Mouse (Mus musculus): ENCODE data around the gene Rps2. TPM values are rescaled to one million over a fixed set of nuclear protein-coding genes. Genes with fewer than 3 reads are reported as not detected.

The Rps2 gene
- polyA plus RNA-seq, 1 experiment from 2014 or later: 1,454 TPM

- H3K9ac ChIP-seq: no peak overlapping the region
- no peaks in the 10 kb centered on the region for H3K36me3 ChIP-seq
- H3K4me3 ChIP-seq: no peak overlapping the region
- no peaks in the 10 kb centered on the region for H3K9me3 ChIP-seq (replicated peaks)
- no peaks in the 10 kb centered on the region; the same call in 1 of the 2 replicates for H3K4me1 ChIP-seq
- H3K27me3 ChIP-seq (replicated peaks): peaks cover 88% of the 10 kb centered on the region
- 41% methylated on average over 5 of the region's 5 CpGs for WGBS (ENCODE audit: insufficient replicate concordance)
- ATAC-seq: no peak
- no peak overlapping the region for H3K4me2 ChIP-seq
- no peak overlapping the region for H3K27ac ChIP-seq
These were observed 43.2 kb downstream of the Rps2 start for GRCm38 (mm10) chr17:24761121-24761520.

GRCm38 (mm10) chr17:24765016-24765905, 47.3 kb downstream of the Rps2 start:
- no peak for ATAC-seq
- no peaks in the 10 kb centered on the region; the same call in 1 of the 2 replicates for H3K4me1 ChIP-seq
- no peaks in the 10 kb centered on the region for H3K36me3 ChIP-seq
- H3K9ac ChIP-seq: no peak overlapping the region
- H3K9me3 ChIP-seq (replicated peaks): no peaks in the 10 kb centered on the region
- H3K27me3 ChIP-seq (replicated peaks): peaks cover 89% of the 10 kb centered on the region
- WGBS (ENCODE audit: insufficient replicate concordance): 33% methylated on average over 22 of the region's 22 CpGs
- no peak overlapping the region for H3K27ac ChIP-seq
- no peak overlapping the region for H3K4me3 ChIP-seq
- H3K4me2 ChIP-seq: no peak overlapping the region

GRCm38 (mm10) chr17:24766266-24766875, 48.5 kb downstream of the Rps2 start:
- H3K4me2 ChIP-seq: no peak overlapping the region
- WGBS (ENCODE audit: insufficient replicate concordance): 27% methylated on average over 12 of the region's 12 CpGs
- H3K27me3 ChIP-seq (replicated peaks): peaks cover 79% of the 10 kb centered on the region
- H3K4me3 ChIP-seq: no peak overlapping the region
- H3K27ac ChIP-seq: no peak overlapping the region
- no peak for ATAC-seq
- no peaks in the 10 kb centered on the region for H3K36me3 ChIP-seq
- H3K9me3 ChIP-seq (replicated peaks): no peaks in the 10 kb centered on the region
- no peak overlapping the region for H3K9ac ChIP-seq
- H3K4me1 ChIP-seq: no peaks in the 10 kb centered on the region; the same call in 1 of the 2 replicates

- WGBS (ENCODE audit: insufficient replicate concordance): 27% methylated on average over 3 of the region's 3 CpGs
- no peak for ATAC-seq
These were observed 51.2 kb downstream of the Rps2 start for GRCm38 (mm10) chr17:24769146-24769545.

More at GRCm38 (mm10) chr17:24769146-24769545, 51.2 kb downstream of the Rps2 start:
- H3K27me3 ChIP-seq (replicated peaks): peaks cover 66% of the 10 kb centered on the region
- H3K4me2 ChIP-seq: no peak overlapping the region
- H3K4me1 ChIP-seq: no peaks in the 10 kb centered on the region; the same call in 1 of the 2 replicates
- no peak overlapping the region for H3K4me3 ChIP-seq
- H3K9me3 ChIP-seq (replicated peaks): no peaks in the 10 kb centered on the region
- H3K9ac ChIP-seq: no peak overlapping the region
- H3K27ac ChIP-seq: no peak overlapping the region
- H3K36me3 ChIP-seq: no peaks in the 10 kb centered on the region

Other genes with a start within 250 kb of the Rps2 start
- 19.2 and 20.7 TPM in 2 replicates for gene E4f1, start 247.8 kb upstream of the Rps2 start, polyA plus RNA-seq (2016; fragmentation: Nextera tagmentation; extraction: Ambion mirVana)
- gene Pgp, start 247.7 kb upstream of the Rps2 start, polyA plus RNA-seq (2016; fragmentation: Nextera tagmentation; extraction: Ambion mirVana): 99.5 and 101 TPM in 2 replicates
- gene Bricd5, start 244.2 kb upstream of the Rps2 start, polyA plus RNA-seq (2016; fragmentation: Nextera tagmentation; extraction: Ambion mirVana): 0.18 TPM in 1 of 2 replicates, not detected in the other
- 17.2 and 19.4 TPM in 2 replicates for gene Mlst8, start 239.0 kb upstream of the Rps2 start, polyA plus RNA-seq (2016; fragmentation: Nextera tagmentation; extraction: Ambion mirVana)
- 0.14 and 0.32 TPM in 2 replicates for gene Caskin1, start 229.5 kb upstream of the Rps2 start, polyA plus RNA-seq (2016; fragmentation: Nextera tagmentation; extraction: Ambion mirVana)
- 52.2 and 55.4 TPM in 2 replicates for gene Traf7, start 190.2 kb upstream of the Rps2 start, polyA plus RNA-seq (2016; fragmentation: Nextera tagmentation; extraction: Ambion mirVana)
- gene Rab26, start 183.9 kb upstream of the Rps2 start, polyA plus RNA-seq (2016; fragmentation: Nextera tagmentation; extraction: Ambion mirVana): 1.3 and 1.9 TPM in 2 replicates
- gene Pkd1, start 168.3 kb upstream of the Rps2 start, polyA plus RNA-seq (2016; fragmentation: Nextera tagmentation; extraction: Ambion mirVana): 6.0 and 6.5 TPM in 2 replicates
- gene Tsc2, start 85.5 kb upstream of the Rps2 start, polyA plus RNA-seq (2016; fragmentation: Nextera tagmentation; extraction: Ambion mirVana): 30.8 and 35.0 TPM in 2 replicates
- 11.3 and 12.4 TPM in 2 replicates for gene Nthl1, start 85.4 kb upstream of the Rps2 start, polyA plus RNA-seq (2016; fragmentation: Nextera tagmentation; extraction: Ambion mirVana)
- gene Slc9a3r2, start 67.8 kb upstream of the Rps2 start, polyA plus RNA-seq (2016; fragmentation: Nextera tagmentation; extraction: Ambion mirVana): 14.6 and 15.2 TPM in 2 replicates
- 0.33 TPM in 1 of 2 replicates, not detected in the other for gene Npw, start 59.7 kb upstream of the Rps2 start, polyA plus RNA-seq (2016; fragmentation: Nextera tagmentation; extraction: Ambion mirVana)
- 19.7 and 20.4 TPM in 2 replicates for gene Zfp598, start 48.4 kb upstream of the Rps2 start, polyA plus RNA-seq (2016; fragmentation: Nextera tagmentation; extraction: Ambion mirVana)
- gene Syngr3, start 28.2 kb upstream of the Rps2 start, polyA plus RNA-seq (2016; fragmentation: Nextera tagmentation; extraction: Ambion mirVana): 0.06 and 0.27 TPM in 2 replicates
- 51.4 and 52.5 TPM in 2 replicates for gene Gfer, start 22.0 kb upstream of the Rps2 start, polyA plus RNA-seq (2016; fragmentation: Nextera tagmentation; extraction: Ambion mirVana)
- 0.51 and 0.58 TPM in 2 replicates for gene Noxo1, start 21.9 kb upstream of the Rps2 start, polyA plus RNA-seq (2016; fragmentation: Nextera tagmentation; extraction: Ambion mirVana)
- 65.4 and 71.8 TPM in 2 replicates for gene Tbl3, start 10.5 kb upstream of the Rps2 start, polyA plus RNA-seq (2016; fragmentation: Nextera tagmentation; extraction: Ambion mirVana)
- 0.19 and 0.46 TPM in 2 replicates for gene Rnf151, start 53 bp upstream of the Rps2 start, polyA plus RNA-seq (2016; fragmentation: Nextera tagmentation; extraction: Ambion mirVana)
- 233 and 239 TPM in 2 replicates for gene Ndufb10, start 6.4 kb downstream of the Rps2 start, polyA plus RNA-seq (2016; fragmentation: Nextera tagmentation; extraction: Ambion mirVana)
- gene Rpl3l, start 9.7 kb downstream of the Rps2 start, polyA plus RNA-seq (2016; fragmentation: Nextera tagmentation; extraction: Ambion mirVana): not detected in 2 replicates
- gene Msrb1, start 18.5 kb downstream of the Rps2 start, polyA plus RNA-seq (2016; fragmentation: Nextera tagmentation; extraction: Ambion mirVana): 20.8 and 21.6 TPM in 2 replicates
- gene Hs3st6, start 34.9 kb downstream of the Rps2 start, polyA plus RNA-seq (2016; fragmentation: Nextera tagmentation; extraction: Ambion mirVana): not detected in 2 replicates
- 1.5 TPM in 2 replicates for gene Meiob, start 86.2 kb downstream of the Rps2 start, polyA plus RNA-seq (2016; fragmentation: Nextera tagmentation; extraction: Ambion mirVana)
- gene Hagh, start 122.0 kb downstream of the Rps2 start, polyA plus RNA-seq (2016; fragmentation: Nextera tagmentation; extraction: Ambion mirVana): 61.1 and 64.8 TPM in 2 replicates
- 34.2 and 34.6 TPM in 2 replicates for gene Fahd1, start 132.2 kb downstream of the Rps2 start, polyA plus RNA-seq (2016; fragmentation: Nextera tagmentation; extraction: Ambion mirVana)
- gene Igfals, start 147.9 kb downstream of the Rps2 start, polyA plus RNA-seq (2016; fragmentation: Nextera tagmentation; extraction: Ambion mirVana): 5.3 and 5.4 TPM in 2 replicates
- gene Nubp2, start 168.2 kb downstream of the Rps2 start, polyA plus RNA-seq (2016; fragmentation: Nextera tagmentation; extraction: Ambion mirVana): 97.7 and 108 TPM in 2 replicates
- gene Spsb3, start 168.5 kb downstream of the Rps2 start, polyA plus RNA-seq (2016; fragmentation: Nextera tagmentation; extraction: Ambion mirVana): 37.5 and 40.0 TPM in 2 replicates
- 20.3 and 21.4 TPM in 2 replicates for gene Eme2, start 177.0 kb downstream of the Rps2 start, polyA plus RNA-seq (2016; fragmentation: Nextera tagmentation; extraction: Ambion mirVana)
- 101 and 106 TPM in 2 replicates for gene Mrps34, start 177.0 kb downstream of the Rps2 start, polyA plus RNA-seq (2016; fragmentation: Nextera tagmentation; extraction: Ambion mirVana)
- 67.9 and 68.8 TPM in 2 replicates for gene Nme3, start 178.4 kb downstream of the Rps2 start, polyA plus RNA-seq (2016; fragmentation: Nextera tagmentation; extraction: Ambion mirVana)
- 15.6 and 15.8 TPM in 2 replicates for gene Mapk8ip3, start 218.9 kb downstream of the Rps2 start, polyA plus RNA-seq (2016; fragmentation: Nextera tagmentation; extraction: Ambion mirVana)
- gene Jpt2, start 242.6 kb downstream of the Rps2 start, polyA plus RNA-seq (2016; fragmentation: Nextera tagmentation; extraction: Ambion mirVana): 112 and 114 TPM in 2 replicates